In genomic region chr2:76610326-76611104, GRCm38 (mm10) we compare ENCODE assay signal across 13 mouse cellular contexts. TPM values are rescaled to one million over a fixed set of nuclear protein-coding genes. Genes with fewer than 3 reads are reported as not detected.
DNase-seq lines count a peak whose midpoint lies in the region; ATAC-seq and TF ChIP-seq lines count a peak whose summit lies in the region.
"Had no signal": no experiment of that assay in that cellular context is flagged by ENCODE, and none has a peak within 500 bp of the region (broad histone marks: within the 10 kb centered on the region; RNA-seq: fewer than 3 reads in every experiment).

No protein-coding gene starts in this region.

- 60% methylated on average over 10 of the region's 10 CpGs for WGBS in intestine, embryonic 14.5 days
- WGBS in macrophage (ENCODE audit: missing documents), result 27% methylated on average over 10 of the region's 10 CpGs

- H3K27me3 ChIP-seq in G1E (ENCODE audit: insufficient read depth, low read length), result no peaks in the 10 kb centered on the region
- no peaks in the 10 kb centered on the region for H3K27me3 ChIP-seq in intestine, embryonic 14.5 days (replicated peaks; ENCODE audit: control insufficient read depth, insufficient read depth, low read length)

- TF ChIP-seq CTCF in G1E (IDR thresholded peaks at IDR 0.05; ENCODE audit: low read depth, low read length), result no peak

- H3K36me3 ChIP-seq in G1E (replicated peaks) (no peaks in the 10 kb centered on the region), macrophage (ENCODE audit: inconsistent target) (no peaks in the 10 kb centered on the region)
- no peaks in the 10 kb centered on the region for H3K36me3 ChIP-seq in intestine, embryonic 14.5 days (ENCODE audit: control insufficient read depth, insufficient read depth, low read length)

- H3K79me2 ChIP-seq in macrophage (ENCODE audit: inconsistent target), result no peaks in the 10 kb centered on the region

- H3K9me3 ChIP-seq in G1E (replicated peaks), result no peaks in the 10 kb centered on the region
- H3K9me3 ChIP-seq in intestine, embryonic 14.5 days (ENCODE audit: control insufficient read depth, low read length), result no peaks in the 10 kb centered on the region

- DNase-seq in adrenal gland, postnatal 14 days, result peak; percentile 32
- DNase-seq in adrenal gland, adult 2 months, result no peak
- DNase-seq in G1E (ENCODE audit: low spot score), result no peak
- DNase-seq in intestine, embryonic 14.5 days (ENCODE audit: low spot score), result no peak
- DNase-seq in c-Kit-positive CD71-positive TER-119-positive erythroid progenitor cells, embryonic 14.5 days (ENCODE audit: low spot score), result no peak
- no peak for DNase-seq in heart, adult 11 months
- DNase-seq in kidney, postnatal 14 days, result no peak
- DNase-seq: kidney, postnatal 10 days had no signal

- H3K4me1 ChIP-seq in G1E (ENCODE audit: insufficient read depth, low read depth, low read length), result no peaks in the 10 kb centered on the region
- no peaks in the 10 kb centered on the region for H3K4me1 ChIP-seq in intestine, embryonic 14.5 days (replicated peaks; ENCODE audit: control insufficient read depth, insufficient read depth, low read length)

- H3K4me3 ChIP-seq in G1E (ENCODE audit: low read depth, low read length), result no peak overlapping the region
- no peak overlapping the region for H3K4me3 ChIP-seq in intestine, embryonic 14.5 days (ENCODE audit: low read depth, low read length)
- no peak overlapping the region for H3K4me3 ChIP-seq in macrophage (ENCODE audit: inconsistent target)
- H3K4me3 ChIP-seq: myocyte had no signal

- no peak overlapping the region for H3K4me2 ChIP-seq in intestine, embryonic 14.5 days (ENCODE audit: low read length)

- H3K27ac ChIP-seq in intestine, embryonic 14.5 days (ENCODE audit: low read depth), result no peak overlapping the region
- H3K27ac ChIP-seq in macrophage, result peak overlapping the region; percentile 49
- H3K27ac ChIP-seq: hindbrain, postnatal 0 days had no signal

- ATAC-seq in G1E (ENCODE audit: extremely low read depth, insufficient number of reproducible peaks, low FRiP score, poor library complexity, severe bottlenecking), result peak; percentile 65
- peak; percentile 60; the same call in 1 of the 2 replicates for ATAC-seq in intestine, embryonic 14.5 days (replicated peaks; ENCODE audit: low FRiP score, low TSS enrichment, low read depth)
- ATAC-seq: hindbrain, postnatal 0 days had no signal

- no peak overlapping the region for H3K9ac ChIP-seq in intestine, embryonic 14.5 days (ENCODE audit: low read length)

RNA-seq across cellular contexts. Expression of gene Prkra, which starts 37.3 kb away (rescaled TPM):
- 25.9 and 26.8 TPM in 2 replicates for total RNA-seq in adrenal gland, postnatal 14 days (2021)
- total RNA-seq in adrenal gland, adult 2 months (2021), result 10 to 100 TPM; 21.0 to 25.2 TPM
- 19.8 and 21.3 TPM in 2 replicates for polyA plus RNA-seq in adrenal gland, adult 2 months (2012; rRNA removed)
- 18.6 and 24.2 TPM in 2 replicates for total RNA-seq in G1E (2014; fragmentation: Nextera tagmentation)
- total RNA-seq in G1E (2017), result 21.3 and 23.1 TPM in 2 replicates
- polyA plus RNA-seq in G1E (2012), result 7.4 and 9.6 TPM in 2 replicates
- 52.5 and 60.1 TPM in 2 replicates for polyA plus RNA-seq in intestine, embryonic 14.5 days (2014; fragmentation: Nextera tagmentation; extraction: Ambion mirVana)
- total RNA-seq in macrophage (2018; cell fraction: chromatin; rRNA removed), result 10 to 100 TPM in 24 of 26 experiments, 1 to 10 TPM in 2; 5.9 to 56.0 (median 27.6) TPM
- 10 to 100 TPM; 16.2 to 29.4 (median 21.3) TPM for total RNA-seq in macrophage (2018; cell fraction: cytosol; rRNA removed)
- total RNA-seq in macrophage (2018; cell fraction: nucleus; rRNA removed), result 10 to 100 TPM in 21 of 26 experiments, 1 to 10 TPM in 5; 6.8 to 47.1 (median 21.3) TPM
- 25.1 to 25.9 TPM (median 25.2 TPM) in 3 replicates for polyA plus RNA-seq in macrophage (2018)

RNA-seq across cellular contexts. Expression of gene Pjvk, which starts 37.8 kb away (rescaled TPM):
- not detected in 2 replicates for total RNA-seq in adrenal gland, postnatal 14 days (2021)
- under 1 TPM in 1 of 2 experiments, not detected in 1; 0.24 TPM for total RNA-seq in adrenal gland, adult 2 months (2021)
- polyA plus RNA-seq in adrenal gland, adult 2 months (2012; rRNA removed), result not detected in 2 replicates
- total RNA-seq in G1E (2014; fragmentation: Nextera tagmentation) (not detected in 2 replicates), G1E (2017) (0.27 TPM in 1 of 2 replicates, not detected in the other)
- polyA plus RNA-seq in G1E (2012) (not detected in 2 replicates), macrophage (2018) (0.33 TPM in 1 of 3 replicates, not detected in the others)
- polyA plus RNA-seq in intestine, embryonic 14.5 days (2014; fragmentation: Nextera tagmentation; extraction: Ambion mirVana), result 0.58 TPM in 1 of 2 replicates, not detected in the other
- total RNA-seq in macrophage (2018; cell fraction: chromatin; rRNA removed), result 1 to 10 TPM in 1 of 26 experiments, under 1 TPM in 3, not detected in 22; 0.57 to 2.0 (median 0.61) TPM
- total RNA-seq in macrophage (2018; cell fraction: cytosol; rRNA removed), result under 1 TPM in 16 of 26 experiments, not detected in 10; 0.09 to 0.42 (median 0.19) TPM
- total RNA-seq in macrophage (2018; cell fraction: nucleus; rRNA removed), result under 1 TPM in 7 of 26 experiments, not detected in 19; 0.47 to 0.96 (median 0.56) TPM
- total RNA-seq: ES-E14 had no signal
- polyA plus RNA-seq: gonadal fat pad, adult 2 months had no signal
